Mouse (Mus musculus) MEL (cell line): ENCODE data around the gene Stra6. TPM values are rescaled to one million over a fixed set of nuclear protein-coding genes. Genes with fewer than 3 reads are reported as not detected.

Source experiments
- DNase-seq: peaks from one replicate; pipeline ENCODE4 v3.0.0; 2011; ENCODE audit warnings: low read depth, low spot score
- H3K27ac ChIP-seq: 2 replicates; pipeline ENCODE4 v1.5.1; 2012; ENCODE audit warnings: low read depth, mild to moderate bottlenecking, control low read depth, low read length, moderate library complexity; ENCODE audit not compliant: control insufficient read depth
- H3K27me3 ChIP-seq, 2 experiments: fragments of 150-350 bp in 1 of 2; sonication (generic) in 1 of 2; 2 replicates each; pipeline ENCODE4 v1.6.1; 2012; ENCODE audit warnings: low read length in 2 of 2, mild to moderate bottlenecking in 2 of 2, improper control_type of control experiment in 1 of 2, moderate library complexity in 1 of 2; ENCODE audit not compliant: insufficient read depth in 2 of 2, control insufficient read depth in 1 of 2
- H3K36me3 ChIP-seq, 2 experiments: 2 replicates each; pipeline ENCODE4 v1.6.1; 2012 to 2014; ENCODE audit warnings: low read length in 2 of 2, improper control_type of control experiment in 1 of 2, inconsistent platforms in 1 of 2, mild to moderate bottlenecking in 1 of 2; ENCODE audit not compliant: insufficient read depth in 2 of 2, control insufficient read depth in 1 of 2
- H3K4me1 ChIP-seq, 2 experiments: fragments of 150-350 bp in 1 of 2; sonication (generic) in 1 of 2; 2 replicates each; pipeline ENCODE4 v1.6.1; 2012; ENCODE audit warnings: low read length in 2 of 2, improper control_type of control experiment in 1 of 2, mild to moderate bottlenecking in 1 of 2; ENCODE audit not compliant: insufficient read depth in 2 of 2, control insufficient read depth in 1 of 2
- H3K4me3 ChIP-seq, 2 experiments: fragments of 150-350 bp in 1 of 2; sonication (generic) in 1 of 2; 2 replicates each; pipeline ENCODE4 v1.5.1; 2012; ENCODE audit warnings: low read depth in 2 of 2, low read length in 2 of 2, mild to moderate bottlenecking in 2 of 2, moderate library complexity in 2 of 2, control low read depth in 1 of 2, improper control_type of control experiment in 1 of 2; ENCODE audit not compliant: control insufficient read depth in 1 of 2, insufficient read depth in 1 of 2
- H3K79me2 ChIP-seq: 2 replicates; pipeline ENCODE4 v1.6.1; 2012; ENCODE audit warnings: mild to moderate bottlenecking, low read length, moderate library complexity; ENCODE audit not compliant: control insufficient read depth, poor library complexity, insufficient read depth
- H3K9ac ChIP-seq: 2 replicates; pipeline ENCODE4 v1.6.1; 2012; ENCODE audit warnings: low read depth, mild to moderate bottlenecking, control low read depth, low read length, moderate library complexity; ENCODE audit not compliant: control insufficient read depth, poor library complexity, severe bottlenecking
- H3K9me3 ChIP-seq: fragments of 150-350 bp; sonication (generic); replicated peaks from 2 replicates; pipeline ENCODE4 v1.6.1; 2012; ENCODE audit warnings: mild to moderate bottlenecking, low read length, improper control_type of control experiment, moderate library complexity; ENCODE audit not compliant: insufficient read depth
- E2F4 ChIP-seq: IDR thresholded peaks from 2 replicates; pipeline ENCODE4 v1.6.1; 2011; ENCODE audit warnings: low read depth, low read length, improper control_type of control experiment, borderline replicate concordance
- EP300 ChIP-seq, 2 experiments: IDR thresholded peaks; 2 replicates each; pipeline ENCODE4 v1.6.1; 2011; ENCODE audit warnings: improper control_type of control experiment in 2 of 2, low read length in 2 of 2, low read depth in 1 of 2, mild to moderate bottlenecking in 1 of 2
- GATA1 ChIP-seq: IDR thresholded peaks from 2 replicates; pipeline ENCODE4 v1.6.1; 2011; ENCODE audit warnings: low read depth, low read length, improper control_type of control experiment
- KAT2A ChIP-seq: conservative IDR thresholded peaks from 2 replicates; pipeline ENCODE4 v1.6.1; 2012; ENCODE audit warnings: low read depth, low read length, improper control_type of control experiment, inconsistent platforms
- MAFK ChIP-seq: IDR thresholded peaks from 2 replicates; pipeline ENCODE4 v1.6.1; 2011; ENCODE audit warnings: low read depth, mild to moderate bottlenecking, low read length, improper control_type of control experiment, borderline replicate concordance
- MAZ ChIP-seq: IDR thresholded peaks from 2 replicates; pipeline ENCODE4 v1.6.1; 2012; ENCODE audit warnings: low read depth, mild to moderate bottlenecking, inconsistent platforms, low read length, improper control_type of control experiment
- MYB ChIP-seq: IDR thresholded peaks from 2 replicates; pipeline ENCODE4 v1.6.1; 2011; ENCODE audit warnings: mild to moderate bottlenecking, low read depth, low read length, improper control_type of control experiment
- NRF1 ChIP-seq: IDR thresholded peaks from 2 replicates; pipeline ENCODE4 v1.6.1; 2014; ENCODE audit warnings: low read depth, mild to moderate bottlenecking, inconsistent platforms, low read length, improper control_type of control experiment, moderate library complexity; ENCODE audit not compliant: poor library complexity, insufficient read depth, severe bottlenecking
- POLR2A ChIP-seq, 2 experiments: IDR thresholded peaks; 2 replicates each; pipeline ENCODE4 v1.6.1; 2011 to 2012; ENCODE audit warnings: low read length in 2 of 2, mild to moderate bottlenecking in 2 of 2, control low read depth in 1 of 2, improper control_type of control experiment in 1 of 2, low read depth in 1 of 2, moderate library complexity in 1 of 2; ENCODE audit not compliant: control insufficient read depth in 1 of 2, insufficient read depth in 1 of 2, poor library complexity in 1 of 2
- POLR2AphosphoS2 ChIP-seq: IDR thresholded peaks from 2 replicates; pipeline ENCODE4 v1.6.1; 2011; ENCODE audit warnings: low read length, improper control_type of control experiment
- RCOR1 ChIP-seq: IDR thresholded peaks from 2 replicates; pipeline ENCODE4 v1.6.1; 2012; ENCODE audit warnings: low read depth, mild to moderate bottlenecking, inconsistent platforms, low read length, improper control_type of control experiment
- SMC3 ChIP-seq: IDR thresholded peaks from 2 replicates; pipeline ENCODE4 v1.6.1; 2011; ENCODE audit warnings: low read depth, low read length, improper control_type of control experiment
- UBTF ChIP-seq: IDR thresholded peaks from 2 replicates; pipeline ENCODE4 v1.6.1; 2012; ENCODE audit warnings: low read depth, mild to moderate bottlenecking, inconsistent platforms, low read length, improper control_type of control experiment, moderate library complexity, borderline replicate concordance; ENCODE audit not compliant: insufficient read depth
- USF1 ChIP-seq: IDR thresholded peaks from 2 replicates; pipeline ENCODE4 v1.6.1; 2014; ENCODE audit warnings: low read depth, mild to moderate bottlenecking, inconsistent platforms, low read length, improper control_type of control experiment, moderate library complexity
- ZMIZ1 ChIP-seq: IDR thresholded peaks from 2 replicates; pipeline ENCODE4 v1.6.1; 2012; ENCODE audit warnings: low read depth, mild to moderate bottlenecking, inconsistent platforms, low read length, improper control_type of control experiment, moderate library complexity
- polyA plus RNA-seq, 2 experiments: library from polyadenylated mRNA; stranded (reverse) in 1 of 2; unstranded in 1 of 2; fragments of >175 nt in 1 of 2; fragments of >200 nt in 1 of 2; gene quantifications; 2 replicates each; pipeline versions ENCODE4 v1.2.1 to v1.2.4; 2012; ENCODE audit warnings: low replicate concordance in 2 of 2, low read depth in 1 of 2; ENCODE audit not compliant: insufficient read length in 2 of 2, insufficient read depth in 1 of 2, missing spikeins in 1 of 2
- total RNA-seq: library from RNA; depleted of rRNA; stranded (reverse); fragments of 300-350 nt; gene quantifications from 2 replicates; pipeline ENCODE4 v1.2.3, GENCODE M21; 2012; rRNA removed

Stra6 gene
- not detected in 2 replicates for total RNA-seq
- polyA plus RNA-seq = not detected

- no peak within 1 kb of the TSS for H3K4me3 ChIP-seq
- peaks cover 0 to 2% of the 10 kb centered on the region in 2 experiments; a peak in 3 of 4 replicates for H3K27me3 ChIP-seq
- TF ChIP-seq SMC3 (no peak), MYB (no peak), USF1 (no peak), POLR2A (IDR thresholded peaks at IDR 0.05; ENCODE audit: control insufficient read depth in 1 of 2, insufficient read depth in 1 of 2, low read depth in 1 of 2, low read length in 2 of 2, poor library complexity in 1 of 2) (no peak), UBTF (no peak), GATA1 (no peak), EP300 (IDR thresholded peaks at IDR 0.05; ENCODE audit: low read depth in 1 of 2, low read length in 2 of 2) (no peak), ZMIZ1 (no peak), KAT2A (no peak), MAFK (no peak), POLR2AphosphoS2 (no peak), RCOR1 (no peak), MAZ (no peak)
- no peak within 1 kb of the TSS for H3K9ac ChIP-seq
- no peaks in the 10 kb centered on the region for H3K9me3 ChIP-seq
- H3K4me1 ChIP-seq = peaks cover 0 to 19% of the 10 kb centered on the region in 2 experiments; a peak in 2 of 4 replicates
- H3K27ac ChIP-seq = no peak within 1 kb of the TSS
- no peaks in the 10 kb centered on the region for H3K36me3 ChIP-seq
- DNase-seq = no peak
- H3K79me2 ChIP-seq = no peaks in the 10 kb centered on the region
These were observed at the start of gene Stra6 for GRCm38 (mm10) chr9:58063531-58063930. Stra6 (plus strand) TSS chr9:58063788.

DNA sequence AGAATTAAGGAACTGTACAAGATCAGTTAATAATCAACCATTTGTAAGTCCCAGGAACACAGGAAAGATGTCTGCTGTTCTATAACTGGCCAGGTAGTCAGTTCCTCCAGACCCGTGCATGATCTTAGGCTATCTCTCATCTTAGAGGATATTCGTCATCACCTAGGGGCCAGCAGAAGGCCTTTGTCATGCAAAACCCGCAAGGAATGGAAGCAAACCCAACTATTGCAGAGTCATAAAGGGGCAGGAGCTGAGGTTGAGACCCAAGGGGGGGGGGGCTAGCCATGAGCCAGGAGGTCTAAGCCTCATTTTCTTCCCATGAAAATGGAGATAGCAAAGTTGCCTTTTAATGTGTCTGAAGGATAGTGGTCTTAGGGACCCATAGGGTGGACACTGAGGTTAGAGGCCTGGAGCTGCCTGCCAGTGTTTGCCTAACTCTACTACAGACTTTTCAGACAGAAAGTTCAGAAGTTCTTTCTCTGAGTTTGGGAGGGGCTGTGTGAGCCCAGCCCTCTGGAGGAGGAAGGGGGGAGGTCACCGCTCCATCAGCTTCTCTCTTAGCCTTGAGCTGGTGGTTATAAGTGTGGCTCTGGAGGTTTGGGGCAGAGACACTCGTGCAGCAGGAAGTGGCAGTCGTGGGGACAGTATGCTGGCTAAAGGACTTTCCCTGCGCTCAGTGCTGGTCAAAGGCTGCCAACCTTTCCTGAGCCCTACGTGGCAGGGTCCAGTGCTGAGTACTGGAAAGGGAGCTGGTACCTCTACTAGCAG is 49.0 kb upstream of the Stra6 start:
- H3K9ac ChIP-seq = no peak overlapping the region
- H3K36me3 ChIP-seq = no peaks in the 10 kb centered on the region
- no peaks in the 10 kb centered on the region for H3K9me3 ChIP-seq
- no peaks in the 10 kb centered on the region for H3K79me2 ChIP-seq
- no peaks in the 10 kb centered on the region for H3K4me1 ChIP-seq
- peaks cover 14 to 19% of the 10 kb centered on the region in 2 experiments for H3K27me3 ChIP-seq
- TF ChIP-seq E2F4 = no peak
- no peak for TF ChIP-seq NRF1
- H3K27ac ChIP-seq = no peak overlapping the region
- no peak overlapping the region for H3K4me3 ChIP-seq
- no peak for DNase-seq
